Mouse (Mus musculus) liver, embryonic 14.5 days (tissue): ENCODE measurements at regions not wholly inside any gene's neighbourhood (a gene's known extent, or its start where the extent isn't known, plus 50 kb on each side); places are given as distances from the start of the nearest gene placed in this dataset.

Experiments
- ATAC-seq: fragments of 200-750 bp; cut with Nextera tagmentation; 2 replicates; pipeline ENCODE4 v1.8.0; 2017; ENCODE audit warnings: moderate number of reproducible peaks, mild to moderate bottlenecking, moderate library complexity; ENCODE audit not compliant: insufficient read depth
- DNase-seq, 3 experiments: peaks; one replicate each; pipeline ENCODE4 v3.0.0-alpha.2; 2012 to 2013; ENCODE audit warnings: low read depth in 3 of 3, low spot score in 3 of 3
- H3K27ac ChIP-seq: fragments of 300-500 bp; sonication (generic); 2 replicates; pipeline ENCODE4 v1.5.1; 2014; ENCODE audit warnings: moderate library complexity, mild to moderate bottlenecking, control low read depth, inconsistent platforms
- H3K27me3 ChIP-seq: fragments of 300-500 bp; sonication (generic); 2 replicates; pipeline ENCODE4 v1.6.1; 2014; ENCODE audit warnings: mild to moderate bottlenecking, low read length, moderate library complexity; ENCODE audit not compliant: control insufficient read depth, insufficient read depth
- H3K36me3 ChIP-seq: fragments of 300-500 bp; sonication (generic); replicated peaks from 2 replicates; pipeline ENCODE4 v1.6.1; 2014; ENCODE audit warnings: low read depth; ENCODE audit not compliant: control insufficient read depth, insufficient read depth
- H3K4me1 ChIP-seq, 2 experiments: fragments of 200-500 bp in 1 of 2; fragments of 300-500 bp in 1 of 2; sonication (generic) in 1 of 2; replicated peaks; 2 replicates each; pipeline ENCODE4 v1.6.1; 2012 to 2014; ENCODE audit warnings: antibody characterized with exemption in 1 of 2, inconsistent platforms in 1 of 2, low read length in 1 of 2; ENCODE audit not compliant: control insufficient read depth in 2 of 2, insufficient read depth in 2 of 2
- H3K4me2 ChIP-seq: fragments of 300-500 bp; sonication (generic); 2 replicates; pipeline ENCODE4 v1.6.1; 2014; ENCODE audit warnings: low read depth, mild to moderate bottlenecking, control low read depth, moderate library complexity
- H3K4me3 ChIP-seq, 2 experiments: fragments of 200-500 bp in 1 of 2; fragments of 300-500 bp in 1 of 2; sonication (generic) in 1 of 2; 2 replicates each; pipeline ENCODE4 v1.5.1; 2012 to 2014; ENCODE audit warnings: low read depth in 2 of 2, low read length in 2 of 2, mild to moderate bottlenecking in 2 of 2, control low read depth in 1 of 2, inconsistent platforms in 1 of 2, moderate library complexity in 1 of 2; ENCODE audit not compliant: insufficient read depth in 1 of 2
- H3K9ac ChIP-seq: fragments of 300-500 bp; sonication (generic); replicated peaks from 2 replicates; pipeline ENCODE4 v1.6.1; 2014; ENCODE audit warnings: mild to moderate bottlenecking, control low read depth, moderate library complexity
- H3K9me3 ChIP-seq: fragments of 300-500 bp; sonication (generic); 2 replicates; pipeline ENCODE4 v1.6.1; 2016; ENCODE audit warnings: low read length, mixed read lengths; ENCODE audit not compliant: control insufficient read depth
- CTCF ChIP-seq: IDR thresholded peaks from 2 replicates; pipeline ENCODE4 v1.5.1; 2016; ENCODE audit warnings: antibody characterized with exemption, low read depth, control low read depth
- EP300 ChIP-seq: IDR thresholded peaks from 2 replicates; pipeline ENCODE4 v1.6.1; 2016; ENCODE audit warnings: antibody characterized with exemption, low read depth
- WGBS: fragments of 180-500 bp; shearing (Covaris S2); extraction: QIAGEN DNeasy Blood & Tissue Kit; methylation state at CpG from one replicate; pipeline ENCODE4 v1.1.7; 2014; ENCODE audit not compliant: insufficient replicate concordance; 5-methylcytosine and 5-hydroxymethylcytosine counted together

- H3K4me3 ChIP-seq: no peak overlapping the region
- H3K27me3 ChIP-seq: no peaks in the 10 kb centered on the region
These were observed 368.0 kb downstream of the Pdcd6ip start for GRCm38 (mm10) chr9:113340036-113340435.

GRCm38 (mm10) chr9:113324489-113324888 lies 383.6 kb downstream of the Pdcd6ip start:
- WGBS: 47% methylated on average over 3 of the region's 3 CpGs
- Histone ChIP-seq H3K4me3 (no peak overlapping the region), H3K9ac (no peak overlapping the region), H3K27ac (no peak overlapping the region), H3K9me3 (no peaks in the 10 kb centered on the region), H3K4me1 (no peaks in the 10 kb centered on the region), H3K27me3 (no peaks in the 10 kb centered on the region), H3K4me2 (no peak overlapping the region), H3K36me3 (no peaks in the 10 kb centered on the region)
- DNase-seq (no peak), ATAC-seq (no peak)
- no peak for TF ChIP-seq CTCF
- no peak for TF ChIP-seq EP300

More at GRCm38 (mm10) chr9:113340036-113340435, 368.0 kb downstream of the Pdcd6ip start:
- no peak overlapping the region for H3K4me2 ChIP-seq
- no peak overlapping the region for H3K9ac ChIP-seq
- 35% methylated on average over 3 of the region's 3 CpGs for WGBS
- no peak for DNase-seq
- H3K27ac ChIP-seq: no peak overlapping the region
- H3K4me1 ChIP-seq: no peaks in the 10 kb centered on the region
- TF ChIP-seq CTCF (no peak), EP300 (no peak)
- ATAC-seq: no peak
- H3K9me3 ChIP-seq: no peaks in the 10 kb centered on the region
- no peaks in the 10 kb centered on the region for H3K36me3 ChIP-seq

GRCm38 (mm10) chr9:113309707-113310574 lies 398.1 kb downstream of the Pdcd6ip start:
- TF ChIP-seq CTCF (no peak), EP300 (no peak)
- ATAC-seq (no peak), DNase-seq (no peak)
- Histone ChIP-seq H3K4me1 (no peaks in the 10 kb centered on the region), H3K27ac (no peak overlapping the region), H3K4me2 (no peak overlapping the region), H3K36me3 (no peaks in the 10 kb centered on the region), H3K9me3 (no peaks in the 10 kb centered on the region), H3K27me3 (no peaks in the 10 kb centered on the region), H3K9ac (no peak overlapping the region), H3K4me3 (no peak overlapping the region)
- 48% methylated on average over 7 of the region's 7 CpGs for WGBS

GRCm38 (mm10) chr9:113305761-113306160 lies 402.3 kb downstream of the Pdcd6ip start:
- DNase-seq (no peak), ATAC-seq (no peak)
- H3K27ac ChIP-seq: no peak overlapping the region
- H3K27me3 ChIP-seq: no peaks in the 10 kb centered on the region
- H3K4me3 ChIP-seq: no peak overlapping the region
- 35% methylated on average over 4 of the region's 4 CpGs for WGBS
- H3K4me2 ChIP-seq: no peak overlapping the region
- no peak overlapping the region for H3K9ac ChIP-seq
- no peak for TF ChIP-seq EP300
- no peak for TF ChIP-seq CTCF
- H3K9me3 ChIP-seq: no peaks in the 10 kb centered on the region
- H3K36me3 ChIP-seq: no peaks in the 10 kb centered on the region
- no peaks in the 10 kb centered on the region for H3K4me1 ChIP-seq

- H3K27ac ChIP-seq: no peak overlapping the region
- WGBS: 55% methylated on average over 1 of the region's 1 CpGs
- no peaks in the 10 kb centered on the region for H3K4me1 ChIP-seq
- no peaks in the 10 kb centered on the region for H3K36me3 ChIP-seq
- no peak for TF ChIP-seq CTCF
- no peak for TF ChIP-seq EP300
- H3K4me3 ChIP-seq: no peak overlapping the region
- no peaks in the 10 kb centered on the region for H3K27me3 ChIP-seq
- DNase-seq: no peak
- no peak overlapping the region for H3K9ac ChIP-seq
- no peak overlapping the region for H3K4me2 ChIP-seq
- ATAC-seq: no peak
- no peaks in the 10 kb centered on the region for H3K9me3 ChIP-seq
These were observed 405.6 kb downstream of the Pdcd6ip start for GRCm38 (mm10) chr9:113302429-113302828.
